Mouse (Mus musculus) brown adipose tissue, adult 24 weeks (tissue): Measurements from ENCODE around the gene Prdm1. TPM values are rescaled to one million over a fixed set of nuclear protein-coding genes. Genes with fewer than 3 reads are reported as not detected.

Experiments
- H3K27ac ChIP-seq: fragments of 200-500 bp; replicated peaks from 2 replicates; pipeline ENCODE4 v1.5.1; 2012; ENCODE audit warnings: low read depth, mild to moderate bottlenecking, low read length
- H3K4me1 ChIP-seq: fragments of 200-500 bp; 2 replicates; pipeline ENCODE4 v1.6.1; 2012; ENCODE audit warnings: low read length, mixed read lengths; ENCODE audit not compliant: control insufficient read depth, insufficient read depth, insufficient read length
- H3K4me3 ChIP-seq: fragments of 200-500 bp; 2 replicates; pipeline ENCODE4 v1.5.1; 2012; ENCODE audit warnings: low read depth, mild to moderate bottlenecking, low read length, moderate library complexity; ENCODE audit not compliant: insufficient read depth
- polyA plus RNA-seq: library from polyadenylated mRNA; stranded (reverse); fragments of >200 nt; gene quantifications from 2 replicates; pipeline ENCODE4 v1.2.4, GENCODE M21; 2012; ENCODE audit not compliant: missing spikeins, insufficient read depth, insufficient read length

Prdm1 gene
- 0.83 TPM in 1 of 2 replicates, not detected in the other for polyA plus RNA-seq

GRCm38 (mm10) chr10:44528291-44529082 is at the start of gene Prdm1:
Prdm1 (minus strand) TSS chr10:44528501.
- Histone ChIP-seq H3K4me1 (peaks cover 3% of the 10 kb centered on the region; the same call in 1 of the 2 replicates), H3K4me3 (peak within 1 kb of the TSS; percentile 86), H3K27ac (no peak within 1 kb of the TSS)

GRCm38 (mm10) chr10:44565971-44566370 is 37.7 kb upstream of the Prdm1 start:
- H3K4me3 ChIP-seq: no peak overlapping the region
- no peaks in the 10 kb centered on the region for H3K4me1 ChIP-seq
- H3K27ac ChIP-seq: no peak overlapping the region

- no peak overlapping the region for H3K4me3 ChIP-seq
- no peak overlapping the region for H3K27ac ChIP-seq
- H3K4me1 ChIP-seq: no peaks in the 10 kb centered on the region
These were observed 36.8 kb upstream of the Prdm1 start for GRCm38 (mm10) chr10:44565109-44565508.

GRCm38 (mm10) chr10:44556845-44557244 is 28.5 kb upstream of the Prdm1 start:
- H3K27ac ChIP-seq: no peak overlapping the region
- no peaks in the 10 kb centered on the region for H3K4me1 ChIP-seq
- no peak overlapping the region for H3K4me3 ChIP-seq

- Histone ChIP-seq H3K27ac (no peak overlapping the region), H3K4me3 (no peak overlapping the region), H3K4me1 (no peaks in the 10 kb centered on the region)
These were observed 27.0 kb upstream of the Prdm1 start for GRCm38 (mm10) chr10:44555317-44555716.

- Histone ChIP-seq H3K27ac (no peak overlapping the region), H3K4me1 (no peaks in the 10 kb centered on the region), H3K4me3 (no peak overlapping the region)
These were observed 25.3 kb upstream of the Prdm1 start for GRCm38 (mm10) chr10:44553648-44554047.

GRCm38 (mm10) chr10:44539033-44539578 is 10.8 kb upstream of the Prdm1 start:
- no peak overlapping the region for H3K4me3 ChIP-seq
- no peaks in the 10 kb centered on the region for H3K4me1 ChIP-seq
- no peak overlapping the region for H3K27ac ChIP-seq

- Histone ChIP-seq H3K27ac (no peak overlapping the region), H3K4me1 (no peaks in the 10 kb centered on the region), H3K4me3 (no peak overlapping the region)
These were observed 9.8 kb upstream of the Prdm1 start for GRCm38 (mm10) chr10:44538137-44538536.

GRCm38 (mm10) chr10:44530067-44530360 is 1.7 kb upstream of the Prdm1 start:
- Histone ChIP-seq H3K4me1 (peaks cover 3% of the 10 kb centered on the region; the same call in 1 of the 2 replicates), H3K27ac (no peak overlapping the region), H3K4me3 (peak overlapping the region; percentile 86)

GRCm38 (mm10) chr10:44529218-44530066 is 1.1 kb upstream of the Prdm1 start:
- H3K4me1 ChIP-seq: peaks cover 3% of the 10 kb centered on the region; the same call in 1 of the 2 replicates
- peak overlapping the region; percentile 86 for H3K4me3 ChIP-seq
- peak overlapping the region; percentile 60 for H3K27ac ChIP-seq

GRCm38 (mm10) chr10:44527651-44528050 is 650 bp downstream of the Prdm1 start:
- Histone ChIP-seq H3K4me3 (peak overlapping the region; percentile 53), H3K27ac (no peak overlapping the region), H3K4me1 (peaks cover 3% of the 10 kb centered on the region; the same call in 1 of the 2 replicates)

GRCm38 (mm10) chr10:44526751-44527591 is 1.3 kb downstream of the Prdm1 start:
- Histone ChIP-seq H3K4me1 (peaks cover 3% of the 10 kb centered on the region; the same call in 1 of the 2 replicates), H3K4me3 (peak overlapping the region; percentile 53), H3K27ac (no peak overlapping the region)

- no peak overlapping the region for H3K27ac ChIP-seq
These were observed 8.1 kb downstream of the Prdm1 start for GRCm38 (mm10) chr10:44520189-44520588.

GRCm38 (mm10) chr10:44518631-44519030 is 9.7 kb downstream of the Prdm1 start:
- H3K4me1 ChIP-seq: no peaks in the 10 kb centered on the region
- H3K27ac ChIP-seq: no peak overlapping the region
- H3K4me3 ChIP-seq: no peak overlapping the region

More at GRCm38 (mm10) chr10:44520189-44520588, 8.1 kb downstream of the Prdm1 start:
- Histone ChIP-seq H3K4me3 (no peak overlapping the region), H3K4me1 (no peaks in the 10 kb centered on the region)
